In the genomic region with DNA sequence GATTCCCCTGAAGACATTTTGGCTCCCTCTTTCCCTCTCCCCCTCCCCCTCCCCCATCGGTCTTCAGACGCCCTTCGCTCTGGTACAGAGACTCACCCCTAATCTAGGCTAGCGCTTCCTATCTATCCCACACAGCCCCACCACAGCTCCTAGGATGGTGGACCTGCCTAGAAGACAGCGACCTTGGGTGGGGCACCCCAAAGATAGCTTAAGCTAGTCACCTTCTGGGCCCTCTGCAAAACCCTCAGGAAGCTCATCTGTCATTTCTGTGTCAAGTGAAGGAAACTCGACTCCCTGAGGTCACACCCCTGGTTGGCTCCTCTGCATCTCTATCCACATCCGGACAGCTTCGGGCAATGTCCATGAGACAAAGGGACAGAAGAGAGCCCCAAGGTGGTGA, we compare ENCODE assay signal across 23 mouse cellular contexts. TPM values are rescaled to one million over a fixed set of nuclear protein-coding genes. Genes with fewer than 3 reads are reported as not detected.
DNase-seq lines count a peak whose midpoint lies in the region; ATAC-seq and TF ChIP-seq lines count a peak whose summit lies in the region.
"Had no signal": no experiment of that assay in that cellular context is flagged by ENCODE, and none has a peak within 500 bp of the region (broad histone marks: within the 10 kb centered on the region; RNA-seq: fewer than 3 reads in every experiment).

No protein-coding gene starts in this region.

- DNase-seq in adrenal gland, postnatal 14 days = peak; percentile 11
- no peak for DNase-seq in adrenal gland, postnatal 25 days
- DNase-seq in liver = peak; percentile 34
- no peak for DNase-seq in liver, postnatal 0 days
- no peak for DNase-seq in right cerebral cortex, adult 18-20 months
- DNase-seq in lung, adult 2 months = no peak
- DNase-seq in cerebellum, postnatal 10 days = no peak
- DNase-seq: cerebellum, postnatal 14 days; embryo, embryonic 11 days; gastrocnemius, postnatal 14 days; heart, adult 2 months; heart, postnatal 4 days; lung, postnatal 14 days; right cerebral cortex, postnatal 25 days had no signal

- no peak for TF ChIP-seq POLR2A in lung, adult 2 months (IDR thresholded peaks at IDR 0.05; ENCODE audit: borderline replicate concordance, extremely low read depth, low read depth, low read length)

- no peak overlapping the region for H3K4me3 ChIP-seq in liver, postnatal 0 days (ENCODE audit: low read depth, low read length)
- no peak overlapping the region for H3K4me3 ChIP-seq in liver, embryonic 12.5 days
- H3K4me3 ChIP-seq in lung, adult 2 months (replicated peaks; ENCODE audit: extremely low read depth, low read depth, low read length) = no peak overlapping the region
- H3K4me3 ChIP-seq: forebrain, embryonic 15.5 days; heart, adult 2 months; hindbrain, embryonic 15.5 days; intestine, embryonic 15.5 days; limb, embryonic 15.5 days; megakaryocyte, embryonic 14.5 days; neural tube, embryonic 15.5 days had no signal

- no peaks in the 10 kb centered on the region for H3K4me1 ChIP-seq in liver, postnatal 0 days (ENCODE audit: insufficient read depth)
- H3K4me1 ChIP-seq in liver, embryonic 12.5 days = peaks cover 6% of the 10 kb centered on the region; the same call in 1 of the 2 replicates
- H3K4me1 ChIP-seq in lung, adult 2 months (ENCODE audit: control insufficient read depth, insufficient read depth, low read length) = no peaks in the 10 kb centered on the region
- H3K4me1 ChIP-seq: forebrain, embryonic 15.5 days; hindbrain, embryonic 15.5 days; intestine, embryonic 15.5 days; neural tube, embryonic 15.5 days had no signal

- H3K36me3 ChIP-seq in liver, postnatal 0 days (replicated peaks; ENCODE audit: insufficient read depth, low read length) = no peaks in the 10 kb centered on the region
- no peaks in the 10 kb centered on the region for H3K36me3 ChIP-seq in liver, embryonic 12.5 days
- H3K36me3 ChIP-seq: forebrain, embryonic 15.5 days; hindbrain, embryonic 15.5 days; intestine, embryonic 15.5 days; limb, embryonic 15.5 days; neural tube, embryonic 15.5 days had no signal

- TF ChIP-seq CTCF in liver, postnatal 0 days (IDR thresholded peaks at IDR 0.05; ENCODE audit: low read depth) = no peak
- TF ChIP-seq CTCF in lung, adult 2 months (IDR thresholded peaks at IDR 0.05; ENCODE audit: insufficient read depth, low read length) = no peak

- no peak for ATAC-seq in liver, postnatal 0 days
- peak; percentile 88 for ATAC-seq in liver, embryonic 12.5 days
- ATAC-seq: forebrain, embryonic 15.5 days; intestine, embryonic 15.5 days; midbrain, embryonic 16.5 days; Patski had no signal

- peaks cover 4% of the 10 kb centered on the region; the same call in 1 of the 2 replicates for H3K9me3 ChIP-seq in liver, postnatal 0 days (ENCODE audit: low read length)
- H3K9me3 ChIP-seq in liver, embryonic 12.5 days (replicated peaks) = peaks cover 7% of the 10 kb centered on the region
- H3K9me3 ChIP-seq: forebrain, embryonic 15.5 days; hindbrain, embryonic 15.5 days; intestine, embryonic 15.5 days; neural tube, embryonic 15.5 days had no signal

- WGBS in liver, postnatal 0 days (ENCODE audit: insufficient replicate concordance) = 52% methylated on average over 8 of the region's 8 CpGs
- 35% methylated on average over 8 of the region's 8 CpGs for WGBS in liver, embryonic 12.5 days (ENCODE audit: insufficient replicate concordance)
- 75% methylated on average over 8 of the region's 8 CpGs for WGBS in lung, adult 2 months

- H3K27ac ChIP-seq in liver, postnatal 0 days (ENCODE audit: low read depth) = no peak overlapping the region
- H3K27ac ChIP-seq in liver, embryonic 12.5 days = no peak overlapping the region
- H3K27ac ChIP-seq: forebrain, embryonic 15.5 days; heart, adult 2 months; hindbrain, embryonic 15.5 days; intestine, embryonic 15.5 days; limb, embryonic 15.5 days; neural tube, embryonic 15.5 days had no signal

- H3K9ac ChIP-seq in liver, postnatal 0 days (replicated peaks) = no peak overlapping the region
- no peak overlapping the region for H3K9ac ChIP-seq in liver, embryonic 12.5 days
- H3K9ac ChIP-seq: forebrain, embryonic 15.5 days; hindbrain, embryonic 15.5 days; intestine, embryonic 15.5 days; limb, embryonic 15.5 days; neural tube, embryonic 15.5 days had no signal

- H3K27me3 ChIP-seq in liver, postnatal 0 days (ENCODE audit: insufficient read depth, low read length) = no peaks in the 10 kb centered on the region
- no peaks in the 10 kb centered on the region for H3K27me3 ChIP-seq in liver, embryonic 12.5 days (replicated peaks)
- H3K27me3 ChIP-seq: forebrain, embryonic 15.5 days; hindbrain, embryonic 15.5 days; intestine, embryonic 15.5 days; limb, embryonic 15.5 days; neural tube, embryonic 15.5 days; Patski had no signal

- TF ChIP-seq EP300 in liver, postnatal 0 days (IDR thresholded peaks at IDR 0.05; ENCODE audit: low read depth) = no peak

- no peak overlapping the region for H3K4me2 ChIP-seq in liver, postnatal 0 days (ENCODE audit: low read depth, low read length)
- 0 out of 2 replicates have a peak overlapping the region, but pooled peaks have one; percentile 10 for H3K4me2 ChIP-seq in liver, embryonic 12.5 days
- H3K4me2 ChIP-seq: forebrain, embryonic 15.5 days; hindbrain, embryonic 15.5 days; intestine, embryonic 15.5 days; limb, embryonic 15.5 days; neural tube, embryonic 15.5 days had no signal

RNA-seq across cellular contexts. Expression of a gene that starts 44.7 kb away (rescaled TPM):
- 161 and 178 TPM in 2 replicates for total RNA-seq in adrenal gland, postnatal 14 days (2021)
- total RNA-seq in adrenal gland, postnatal 25 days (2021) = 209 and 246 TPM in 2 replicates
- polyA plus RNA-seq in liver, postnatal 0 days (2015; fragmentation: Nextera tagmentation; extraction: Ambion mirVana) = 210 and 215 TPM in 2 replicates
- polyA plus RNA-seq in liver, embryonic 12.5 days (2016; fragmentation: Nextera tagmentation; extraction: Ambion mirVana) = 309 and 314 TPM in 2 replicates
- polyA plus RNA-seq in lung, adult 2 months (2012; rRNA removed) = 33.9 and 47.1 TPM in 2 replicates

Comparison
In these comparisons a context has a peak if more than half of its experiments do, and no peak if none do; other contexts are left out.
1. DNase-seq: peak in adrenal gland, postnatal 14 days (single experiment) and liver (single experiment); none in adrenal gland, postnatal 25 days (single experiment), liver, postnatal 0 days (single experiment), right cerebral cortex, adult 18-20 months (single experiment), lung, adult 2 months (single experiment) and cerebellum, postnatal 10 days (0 of 2).